Mouse (Mus musculus): ENCODE measurements at regions not wholly inside any gene's neighbourhood (a gene's known extent, or its start where the extent isn't known, plus 50 kb on each side); places are given as distances from the start of the nearest gene placed in this dataset.

- TF ChIP-seq CTCF (IDR thresholded peaks at IDR 0.05; ENCODE audit: insufficient read depth, low read depth, low read length) (no peak), POLR2A (IDR thresholded peaks at IDR 0.05; ENCODE audit: insufficient read depth, low read depth, low read length) (no peak)
Observed at GRCm38 (mm10) chr11:112897597-112897996, 115.6 kb downstream of the Sox9 start.

All from olfactory bulb, adult 2 months (tissue).